Mouse (Mus musculus) erythroblast, embryonic 14.5 days (primary cell): ENCODE data around the gene Fam187b.

Experiments used
- GATA1 ChIP-seq: IDR thresholded peaks from 2 replicates; pipeline ENCODE4 v1.6.1; 2012; ENCODE audit warnings: low read length, inconsistent platforms, mixed read lengths
- TAL1 ChIP-seq: IDR thresholded peaks from 3 replicates; pipeline ENCODE4 v1.6.1; 2012; ENCODE audit warnings: low read length, inconsistent platforms, mixed read lengths

GRCm38 (mm10) chr7:30968611-30969010 lies 5.0 kb upstream of the Fam187b start:
- TF ChIP-seq GATA1 (no peak), TAL1 (no peak)
